Mouse (Mus musculus) ES-E14 (cell line): Measurements from ENCODE around the gene Ccl28. TPM values are rescaled to one million over a fixed set of nuclear protein-coding genes. Genes with fewer than 3 reads are reported as not detected.
"Not testable (repeated sequence)": the region's sequence is repeated elsewhere in the genome, so short reads cannot be mapped to it uniquely, and the experiment has no call there.

Experiments
- DNase-seq: peaks from one replicate; pipeline ENCODE4 v3.0.0-alpha.2; 2013; ENCODE audit warnings: low read depth, low spot score
- H3K27ac ChIP-seq: 2 replicates; pipeline ENCODE4 v1.5.1; 2012; ENCODE audit warnings: low read depth, mild to moderate bottlenecking, low read length, moderate library complexity, mixed read lengths; ENCODE audit not compliant: poor library complexity, insufficient read depth, severe bottlenecking
- H3K36me3 ChIP-seq: 2 replicates; pipeline ENCODE4 v1.6.1; 2012; ENCODE audit warnings: mild to moderate bottlenecking, low read length, moderate library complexity, mixed read lengths; ENCODE audit not compliant: control insufficient read depth, poor library complexity, insufficient read depth, severe bottlenecking
- H3K4me1 ChIP-seq, 2 experiments: fragments of 150-350 bp in 1 of 2; sonication (generic) in 1 of 2; 2 replicates each; pipeline ENCODE4 v1.6.1; 2012; ENCODE audit warnings: low read length in 2 of 2, mild to moderate bottlenecking in 1 of 2, mixed read lengths in 1 of 2; ENCODE audit not compliant: control insufficient read depth in 2 of 2, insufficient read depth in 2 of 2, poor library complexity in 1 of 2
- H3K4me3 ChIP-seq, 2 experiments: fragments of 150-350 bp in 1 of 2; sonication (generic) in 1 of 2; 2 replicates each; pipeline ENCODE4 v1.5.1; 2012; ENCODE audit warnings: low read length in 2 of 2, low read depth in 1 of 2, mild to moderate bottlenecking in 1 of 2, mixed read lengths in 1 of 2; ENCODE audit not compliant: insufficient read depth in 1 of 2, poor library complexity in 1 of 2, severe bottlenecking in 1 of 2
- H3K9ac ChIP-seq: 2 replicates; pipeline ENCODE4 v1.6.1; 2012; ENCODE audit warnings: low read depth, mild to moderate bottlenecking, low read length, mixed read lengths; ENCODE audit not compliant: poor library complexity, insufficient read depth, severe bottlenecking
- H3K9me3 ChIP-seq: fragments of 150-350 bp; sonication (generic); 2 replicates; pipeline ENCODE4 v1.6.1; 2012; ENCODE audit warnings: low read depth, mild to moderate bottlenecking, low read length; ENCODE audit not compliant: control insufficient read depth, insufficient read depth
- CHD2 ChIP-seq: IDR thresholded peaks from 2 replicates; pipeline ENCODE4 v1.6.1; 2014; ENCODE audit warnings: mild to moderate bottlenecking, low read depth, low read length, inconsistent platforms
- HCFC1 ChIP-seq: IDR thresholded peaks from 2 replicates; pipeline ENCODE4 v1.6.1; 2012; ENCODE audit warnings: low read length, inconsistent platforms, borderline replicate concordance; ENCODE audit not compliant: insufficient read depth
- MAFK ChIP-seq: IDR thresholded peaks from 2 replicates; pipeline ENCODE4 v1.6.1; 2014; ENCODE audit warnings: mild to moderate bottlenecking, low read depth, low read length, inconsistent platforms; ENCODE audit not compliant: insufficient read depth
- ZC3H11A ChIP-seq: IDR thresholded peaks from 2 replicates; pipeline ENCODE4 v1.6.1; 2012; ENCODE audit warnings: low read depth, mild to moderate bottlenecking, inconsistent platforms, low read length, borderline replicate concordance
- ZNF384 ChIP-seq: IDR thresholded peaks from 2 replicates; pipeline ENCODE4 v1.6.1; 2012; ENCODE audit warnings: low read depth, low read length, inconsistent platforms
- in situ Hi-C, 2 experiments: fragments of 600-800 bp; cut with MboI; formaldehyde crosslinking; loops; one replicate each; pipeline ENCODE4 v1.15.1; 2025; ENCODE audit warnings: low sequenced_read_pairs in 2 of 2, inconsistent platforms in 1 of 2; ENCODE audit not compliant: unreplicated experiment in 2 of 2
- total RNA-seq: library from RNA; depleted of rRNA; stranded (reverse); fragments of 300-350 nt; gene quantifications from 2 replicates; pipeline ENCODE4 v1.2.3, GENCODE M21; 2012

Ccl28 gene
- total RNA-seq, 1 experiment = not detected

DNA sequence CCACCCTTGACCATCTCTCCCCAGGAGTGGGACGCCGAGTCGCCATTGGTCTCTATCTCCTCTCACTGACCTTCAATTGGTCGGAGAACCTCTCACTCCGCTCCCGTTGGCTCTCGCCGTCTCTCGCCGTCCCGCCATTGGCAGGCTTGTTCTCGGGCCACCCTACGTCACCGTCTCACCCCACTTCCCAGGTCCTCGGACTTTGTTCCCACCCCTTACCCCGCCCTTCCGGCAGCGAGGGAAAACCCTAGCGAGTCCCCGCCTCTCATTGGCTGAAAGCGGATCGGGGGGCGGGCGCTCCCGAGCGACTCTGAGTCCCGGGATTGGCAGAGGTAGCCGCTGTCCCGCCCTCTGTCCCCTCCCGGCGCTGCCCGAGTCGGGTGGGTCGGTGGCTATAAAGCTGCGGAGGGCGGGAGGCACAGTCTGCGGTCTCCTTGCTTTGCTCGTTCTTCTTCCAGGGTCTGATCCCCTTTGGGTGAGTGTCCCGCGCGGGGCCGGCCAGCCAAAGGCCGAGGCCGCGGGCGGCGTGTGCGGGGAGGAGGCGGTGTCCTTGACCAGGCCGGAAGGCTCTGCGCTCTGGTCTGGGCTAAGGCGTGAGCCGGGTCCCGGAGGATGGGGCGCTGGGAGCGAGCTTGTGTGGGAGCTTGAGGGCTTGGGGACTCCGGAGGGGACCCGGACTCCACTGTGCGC is 66.6 kb downstream of the Ccl28 start, which contains the start of gene Hmgcs1:
Gene Hmgcs1, plus strand, starts transcription at position 341 of the 690 bp plus-strand sequence.
- TF ChIP-seq CHD2 (peak; percentile 90), MAFK (no peak)
- Histone ChIP-seq H3K9me3 (no peaks in the 10 kb centered on the region), H3K9ac (peak within 1 kb of the TSS; percentile 94), H3K27ac (peak within 1 kb of the TSS; percentile 93), H3K4me3 (peak within 1 kb of the TSS; percentile 87 to 94), H3K36me3 (peaks cover 2% of the 10 kb centered on the region; the same call in 1 of the 2 replicates), H3K4me1 (peaks cover 2 to 4% of the 10 kb centered on the region in 2 experiments; a peak in 2 of 4 replicates)
- in situ Hi-C loops = no loop called here
- peak; percentile 100 for DNase-seq

DNA sequence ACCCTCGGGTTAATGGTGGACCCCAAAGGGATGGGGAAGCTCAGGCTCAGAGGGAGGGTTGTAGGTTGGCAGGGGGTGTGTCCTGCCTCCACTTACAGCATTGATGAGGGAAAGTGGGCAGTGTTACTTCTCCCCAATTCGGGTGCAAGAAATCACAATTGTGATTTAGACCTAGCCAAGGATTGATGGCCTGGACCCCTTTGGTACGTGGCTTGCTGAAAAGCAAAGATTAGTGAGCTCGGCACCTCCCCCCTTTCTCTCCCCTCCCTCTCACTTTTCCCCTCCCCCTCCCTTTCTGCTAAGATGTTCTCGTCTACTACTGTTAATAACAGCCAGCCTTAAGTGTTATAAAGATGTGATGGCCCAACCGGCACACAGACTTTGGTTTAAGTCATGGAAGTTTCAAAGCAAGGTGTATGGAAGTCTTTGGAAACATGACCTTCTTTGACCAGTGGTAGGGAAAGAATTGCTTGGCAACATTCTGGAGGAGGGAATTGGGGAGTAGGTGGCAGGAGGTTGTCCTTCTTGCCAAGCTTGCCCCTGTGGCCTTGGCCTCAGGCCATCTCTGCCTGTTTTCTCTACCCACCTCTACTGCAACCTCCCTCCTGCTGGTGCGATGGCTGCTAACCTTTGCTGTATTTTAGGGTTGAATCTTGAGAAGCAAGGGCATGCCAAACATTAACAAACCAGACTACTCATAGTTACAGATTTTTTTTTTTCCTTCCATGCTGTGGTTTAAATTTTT is 67.4 kb downstream of the Ccl28 start:
- H3K9me3 ChIP-seq = no peaks in the 10 kb centered on the region
- TF ChIP-seq CHD2 = no peak
- TF ChIP-seq HCFC1 = no peak
- TF ChIP-seq ZNF384 = no peak
- peak overlapping the region; percentile 87 to 94 for H3K4me3 ChIP-seq
- H3K9ac ChIP-seq = peak overlapping the region; percentile 94
- H3K4me1 ChIP-seq = peaks cover 4 to 5% of the 10 kb centered on the region in 2 experiments; a peak in 3 of 4 replicates
- no peak for DNase-seq
- peak overlapping the region; percentile 93 for H3K27ac ChIP-seq
- in situ Hi-C loops = no loop called here
- peaks cover 5% of the 10 kb centered on the region; the same call in 1 of the 2 replicates for H3K36me3 ChIP-seq

DNA sequence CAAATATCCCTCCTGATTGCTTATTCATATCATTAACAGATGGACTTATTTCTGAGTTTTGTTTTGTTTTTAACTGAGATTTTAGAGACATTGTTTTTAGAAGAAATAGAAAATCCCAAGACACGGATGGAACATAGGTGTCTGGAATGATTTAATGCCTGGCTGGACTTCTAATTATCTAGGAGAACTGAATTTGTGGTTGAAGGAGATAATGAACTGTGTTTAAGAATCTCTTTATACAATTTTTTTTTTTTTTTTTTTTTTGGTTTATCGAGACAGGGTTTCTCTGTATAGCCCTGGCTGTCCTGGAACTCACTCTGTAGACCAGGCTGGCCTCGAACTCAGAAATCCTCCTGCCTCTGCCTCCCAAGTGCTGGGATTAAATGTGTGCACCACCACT is 68.3 kb downstream of the Ccl28 start:
- H3K4me1 ChIP-seq, DNase-seq, H3K36me3 ChIP-seq, H3K9me3 ChIP-seq, in situ Hi-C loops, H3K27ac ChIP-seq, H3K9ac ChIP-seq: not testable (repeated sequence)
- TF ChIP-seq ZNF384 = peak; percentile 81
- H3K4me3 ChIP-seq = peak overlapping the region in 1 of 2 experiments; percentile 87; a peak in 2 of 4 replicates

DNA sequence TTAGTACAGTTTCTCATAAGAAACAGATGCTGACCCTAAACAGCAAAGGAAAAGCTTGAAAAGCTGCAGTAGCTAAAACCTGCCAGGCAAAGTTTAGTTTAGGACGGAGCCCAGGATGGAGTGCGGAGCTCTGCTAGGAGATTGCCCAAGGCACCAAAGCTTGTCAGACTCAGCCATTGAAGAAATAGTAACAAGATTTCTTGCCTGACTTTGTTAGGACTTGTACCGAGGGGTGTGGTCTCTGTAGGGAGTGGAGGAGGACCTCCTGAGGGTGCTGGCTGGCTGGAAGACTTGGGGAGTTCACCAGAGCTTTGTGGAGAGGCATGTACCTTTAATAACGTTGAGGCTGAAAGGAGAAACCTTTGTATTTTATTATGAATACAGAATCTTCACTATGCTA is 72.1 kb downstream of the Ccl28 start:
- peaks cover 7 to 9% of the 10 kb centered on the region in 2 experiments for H3K4me1 ChIP-seq
- no peak for DNase-seq
- in situ Hi-C loops = no loop called here
- no peak overlapping the region; the same call in 1 of the 2 replicates for H3K9ac ChIP-seq
- peak overlapping the region; percentile 44; the same call in 1 of the 2 replicates for H3K27ac ChIP-seq
- H3K36me3 ChIP-seq = peaks cover 19% of the 10 kb centered on the region
- peak overlapping the region; percentile 5 to 9; a peak in 1 of 4 replicates for H3K4me3 ChIP-seq
- TF ChIP-seq ZNF384 = no peak
- TF ChIP-seq ZC3H11A = no peak
- TF ChIP-seq MAFK = no peak
- TF ChIP-seq HCFC1 = no peak
- no peak for TF ChIP-seq CHD2
- no peaks in the 10 kb centered on the region for H3K9me3 ChIP-seq
